Mouse (Mus musculus) cerebellum, adult 2 months (tissue): ENCODE measurements at regions not wholly inside any gene's neighbourhood (a gene's known extent, or its start where the extent isn't known, plus 50 kb on each side); places are given as distances from the start of the nearest gene placed in this dataset.

Experiments used
- DNase-seq, 2 experiments: peaks; one replicate each; pipeline ENCODE4 v3.0.0; 2021
- H3K27ac ChIP-seq: fragments of 200-500 bp; 2 replicates; pipeline ENCODE4 v1.5.1; 2012; ENCODE audit warnings: low read length, control low read depth, inconsistent platforms; ENCODE audit not compliant: insufficient read depth
- H3K27me3 ChIP-seq: fragments of 200-500 bp; 2 replicates; pipeline ENCODE4 v1.6.1; 2012; ENCODE audit warnings: inconsistent platforms, mild to moderate bottlenecking, low read length, moderate library complexity; ENCODE audit not compliant: control insufficient read depth, insufficient read depth
- H3K4me1 ChIP-seq: fragments of 200-500 bp; 2 replicates; pipeline ENCODE4 v1.6.1; 2011; ENCODE audit warnings: low read length; ENCODE audit not compliant: control insufficient read depth, insufficient read depth
- H3K4me3 ChIP-seq: fragments of 200-500 bp; replicated peaks from 2 replicates; pipeline ENCODE3; 2011; ENCODE audit warnings: mild to moderate bottlenecking, low read depth, low read length, control low read depth; ENCODE audit not compliant: insufficient read depth
- CTCF ChIP-seq: fragments of 200-500 bp; IDR thresholded peaks from 2 replicates; pipeline ENCODE4 v1.5.1; 2011; ENCODE audit warnings: low read depth, mild to moderate bottlenecking, control low read depth, low read length, moderate library complexity, borderline replicate concordance; ENCODE audit not compliant: insufficient read depth
- POLR2A ChIP-seq: fragments of 200-500 bp; IDR thresholded peaks from 2 replicates; pipeline ENCODE4 v1.6.1; 2011; ENCODE audit warnings: low read length, control low read depth, borderline replicate concordance; ENCODE audit not compliant: insufficient read depth
- WGBS: fragments of 180-500 bp; shearing (Covaris S2); methylation state at CpG from one replicate; pipeline ENCODE4 v1.1.7; 2018; 5-methylcytosine and 5-hydroxymethylcytosine counted together

- TF ChIP-seq POLR2A (no peak), CTCF (no peak)
- Histone ChIP-seq H3K27me3 (no peaks in the 10 kb centered on the region), H3K4me3 (no peak overlapping the region), H3K27ac (no peak overlapping the region), H3K4me1 (no peaks in the 10 kb centered on the region)
- WGBS, result 31% methylated on average over 1 of the region's 1 CpGs
- DNase-seq, result no peak
These were observed 369.2 kb upstream of the Sphkap start for GRCm38 (mm10) chr1:83777151-83777550.

GRCm38 (mm10) chr1:83771160-83771559 lies 363.2 kb upstream of the Sphkap start:
- DNase-seq, result no peak
- TF ChIP-seq CTCF, result no peak
- Histone ChIP-seq H3K27ac (no peak overlapping the region), H3K4me1 (no peaks in the 10 kb centered on the region), H3K27me3 (no peaks in the 10 kb centered on the region), H3K4me3 (no peak overlapping the region)
- WGBS, result 48% methylated on average over 3 of the region's 3 CpGs

- no peaks in the 10 kb centered on the region for H3K4me1 ChIP-seq
- no peak for DNase-seq
- no peak overlapping the region for H3K27ac ChIP-seq
- TF ChIP-seq POLR2A, result no peak
- TF ChIP-seq CTCF, result no peak
- H3K27me3 ChIP-seq, result no peaks in the 10 kb centered on the region
- H3K4me3 ChIP-seq, result no peak overlapping the region
- WGBS, result 91% methylated on average over 4 of the region's 4 CpGs
These were observed 353.5 kb upstream of the Sphkap start for GRCm38 (mm10) chr1:83761499-83761898.

- Histone ChIP-seq H3K4me1 (no peaks in the 10 kb centered on the region), H3K4me3 (no peak overlapping the region), H3K27me3 (no peaks in the 10 kb centered on the region), H3K27ac (no peak overlapping the region)
- no peak for DNase-seq
- TF ChIP-seq CTCF, result no peak
- TF ChIP-seq POLR2A, result no peak
These were observed 348.9 kb upstream of the Sphkap start for GRCm38 (mm10) chr1:83756866-83757265.

GRCm38 (mm10) chr1:83755336-83755735 lies 347.3 kb upstream of the Sphkap start:
- no peak for TF ChIP-seq CTCF
- TF ChIP-seq POLR2A, result no peak
- Histone ChIP-seq H3K4me3 (no peak overlapping the region), H3K27ac (no peak overlapping the region), H3K27me3 (no peaks in the 10 kb centered on the region), H3K4me1 (no peaks in the 10 kb centered on the region)
- WGBS, result 51% methylated on average over 1 of the region's 1 CpGs
- no peak for DNase-seq

- no peak for TF ChIP-seq POLR2A
- no peak for TF ChIP-seq CTCF
- Histone ChIP-seq H3K27me3 (no peaks in the 10 kb centered on the region), H3K4me3 (no peak overlapping the region), H3K4me1 (no peaks in the 10 kb centered on the region), H3K27ac (no peak overlapping the region)
- WGBS, result 78% methylated on average over 4 of the region's 4 CpGs
- no peak for DNase-seq
These were observed 345.0 kb upstream of the Sphkap start for GRCm38 (mm10) chr1:83752976-83753375.

GRCm38 (mm10) chr1:83748974-83749373 lies 341.0 kb upstream of the Sphkap start:
- no peak for DNase-seq
- H3K4me3 ChIP-seq, result no peak overlapping the region
- 32% methylated on average over 4 of the region's 4 CpGs for WGBS
- H3K27ac ChIP-seq, result no peak overlapping the region
- H3K27me3 ChIP-seq, result no peaks in the 10 kb centered on the region
- no peaks in the 10 kb centered on the region for H3K4me1 ChIP-seq
- TF ChIP-seq CTCF, result no peak
- no peak for TF ChIP-seq POLR2A

GRCm38 (mm10) chr1:83748061-83748460 lies 340.1 kb upstream of the Sphkap start:
- Histone ChIP-seq H3K27me3 (no peaks in the 10 kb centered on the region), H3K4me1 (no peaks in the 10 kb centered on the region), H3K27ac (no peak overlapping the region), H3K4me3 (no peak overlapping the region)
- DNase-seq, result no peak
- no peak for TF ChIP-seq POLR2A
- TF ChIP-seq CTCF, result no peak
- 83% methylated on average over 3 of the region's 3 CpGs for whole genome bisulfite sequencing

- TF ChIP-seq POLR2A (no peak), CTCF (no peak)
- WGBS, result 95% methylated on average over 3 of the region's 3 CpGs
These were observed 339.4 kb upstream of the Sphkap start for GRCm38 (mm10) chr1:83747412-83747811.

More at GRCm38 (mm10) chr1:83747412-83747811, 339.4 kb upstream of the Sphkap start:
- no peak for DNase-seq
- no peaks in the 10 kb centered on the region for H3K27me3 ChIP-seq
- no peaks in the 10 kb centered on the region for H3K4me1 ChIP-seq
- H3K4me3 ChIP-seq, result no peak overlapping the region
- H3K27ac ChIP-seq, result no peak overlapping the region
